Mouse (Mus musculus) natural killer cell, adult 2 months (primary cell): ENCODE results near the gene Asnsd1.
"Not testable (repeated sequence)": the region's sequence is repeated elsewhere in the genome, so short reads cannot be mapped to it uniquely, and the experiment has no call there.

ENCODE experiments used
- DNase-seq, 2 experiments: peaks; one replicate each; pipeline ENCODE4 v3.0.0; 2022; ENCODE audit warnings: low spot score in 2 of 2

The Asnsd1 gene

GRCm38 (mm10) chr1:53352327-53353261, at the start of gene Asnsd1, which contains the start of the genes Asdurf and Gm28551:
Asnsd1 (minus strand) TSS chr1:53352752.
Asdurf (minus strand) TSS chr1:53352619.
Gm28551 (minus strand) TSS chr1:53352667.
- peak; percentile 99 for DNase-seq

- DNase-seq: not testable (repeated sequence)
Observed at GRCm38 (mm10) chr1:53393936-53394760, 41.6 kb upstream of the Asnsd1 start.

GRCm38 (mm10) chr1:53388762-53389161, 36.2 kb upstream of the Asnsd1 start:
- DNase-seq: no peak

DNA sequence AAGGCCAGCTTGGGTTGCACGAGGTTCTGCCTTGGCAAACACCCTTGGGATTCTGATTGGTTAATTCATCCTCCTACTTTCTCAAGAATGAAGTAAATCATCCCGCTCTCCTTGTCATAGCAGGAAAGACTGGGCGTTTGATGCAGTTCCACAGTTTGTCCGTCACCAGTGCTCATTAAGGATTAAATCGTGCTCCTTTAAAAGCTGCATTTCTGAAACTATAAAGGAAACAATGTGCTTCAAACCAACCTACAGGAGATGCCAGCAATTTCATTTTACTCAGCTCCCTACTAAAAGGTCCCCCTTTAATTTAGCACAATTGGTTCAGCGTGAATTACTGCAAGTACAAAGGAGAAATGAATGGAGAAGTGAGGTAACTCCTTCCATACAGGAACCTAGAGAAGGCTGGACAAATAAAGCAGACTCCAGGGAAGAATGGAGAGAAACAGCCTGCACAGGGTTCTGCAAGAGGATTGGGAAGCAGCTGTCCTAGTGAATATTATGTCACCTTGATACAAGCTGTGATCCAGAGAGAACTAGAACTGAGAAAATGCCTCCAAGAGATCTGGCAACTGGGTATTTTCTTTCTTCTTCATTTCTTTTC, 31.6 kb upstream of the Asnsd1 start:
- DNase-seq: no peak

DNA sequence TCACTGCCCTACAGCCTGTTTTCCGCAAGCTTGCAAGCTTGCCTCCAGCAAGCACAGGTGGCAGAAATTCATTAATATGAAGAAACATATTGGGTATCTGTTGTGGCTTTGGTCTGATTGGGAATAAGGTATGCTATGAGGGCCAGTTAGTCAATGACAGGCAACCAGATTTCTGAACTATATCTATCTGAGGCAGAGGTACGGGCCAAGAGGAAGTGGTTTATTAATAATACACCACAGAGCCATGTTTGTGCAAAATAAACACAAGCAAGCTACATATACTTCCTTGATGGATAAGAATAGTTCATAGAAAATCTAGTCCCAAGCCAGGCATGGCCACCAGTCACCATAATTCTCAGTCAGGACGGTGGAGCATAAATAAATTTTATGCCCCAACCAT, 25.2 kb upstream of the Asnsd1 start:
- no peak for DNase-seq

GRCm38 (mm10) chr1:53375965-53376364, 23.4 kb upstream of the Asnsd1 start:
- DNase-seq: not testable (repeated sequence)

DNA sequence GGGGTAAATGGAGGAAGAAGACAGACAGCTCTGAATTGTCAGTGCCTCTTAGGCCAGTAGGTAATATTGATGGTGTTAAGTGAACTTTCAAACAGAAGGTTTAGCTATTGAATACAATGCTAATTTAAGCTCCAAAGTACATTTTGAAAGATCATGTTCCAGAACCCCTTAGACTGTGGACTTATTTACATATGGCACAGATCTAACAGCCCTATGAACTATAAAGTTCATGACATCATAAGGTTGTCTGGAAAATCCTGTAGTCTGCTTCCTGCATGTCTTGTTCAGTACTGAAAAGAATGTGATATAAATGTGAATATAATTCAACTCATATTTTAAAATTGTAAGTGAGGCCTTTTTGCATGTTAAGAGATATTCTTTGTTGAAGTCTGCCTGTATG, 6.4 kb upstream of the Asnsd1 start:
- DNase-seq: no peak

- no peak for DNase-seq
Observed at GRCm38 (mm10) chr1:53341071-53341470, 11.5 kb downstream of the Asnsd1 start.

- DNase-seq: not testable (repeated sequence)
Observed at GRCm38 (mm10) chr1:53337403-53337802, 15.1 kb downstream of the Asnsd1 start.

GRCm38 (mm10) chr1:53335465-53335864, 17.1 kb downstream of the Asnsd1 start:
- DNase-seq: no peak

- not testable (repeated sequence) for DNase-seq
Observed at GRCm38 (mm10) chr1:53333527-53333926, 19.0 kb downstream of the Asnsd1 start.

DNA sequence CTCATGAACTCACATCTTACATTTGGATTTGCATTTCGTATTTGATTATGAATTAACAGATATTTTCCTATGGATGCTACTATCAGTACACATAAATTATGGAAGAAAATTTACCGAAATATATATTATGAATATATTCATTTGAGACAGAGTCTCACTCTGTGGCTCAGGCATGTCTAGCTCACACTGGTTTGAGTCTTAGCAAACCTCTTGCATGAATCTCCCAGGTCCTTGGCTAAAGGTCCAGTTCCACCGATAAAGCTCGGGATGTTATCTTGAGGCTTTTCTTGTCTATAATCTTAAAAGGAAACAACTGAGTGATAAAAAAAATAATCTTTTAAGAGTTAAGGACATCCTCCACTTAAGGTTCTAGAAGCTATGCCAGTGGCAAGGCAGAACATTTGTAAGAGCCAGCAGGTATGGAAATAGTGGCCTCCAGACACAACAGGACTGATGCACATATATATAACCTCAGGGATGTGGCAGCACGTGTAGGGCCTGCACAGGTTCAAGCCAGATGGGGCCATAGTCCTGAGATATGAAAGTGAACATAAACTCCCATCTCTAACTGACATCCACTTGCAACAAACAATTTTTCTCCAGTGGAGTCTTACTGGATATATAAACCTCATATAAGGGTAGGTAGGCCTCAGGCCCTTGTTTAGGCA, 27.6 kb downstream of the Asnsd1 start:
- no peak for DNase-seq

GRCm38 (mm10) chr1:53324277-53324676, 28.3 kb downstream of the Asnsd1 start:
- DNase-seq: no peak

GRCm38 (mm10) chr1:53323254-53323653, 29.3 kb downstream of the Asnsd1 start:
- no peak for DNase-seq

GRCm38 (mm10) chr1:53321662-53322344, 30.7 kb downstream of the Asnsd1 start:
- no peak for DNase-seq

GRCm38 (mm10) chr1:53312989-53313967, 39.3 kb downstream of the Asnsd1 start, which contains the start of gene Osgepl1:
Osgepl1 (plus strand) TSS chr1:53313624.
- DNase-seq: peak; percentile 68 to 73

GRCm38 (mm10) chr1:53300506-53300905, 52.0 kb downstream of the Asnsd1 start:
- DNase-seq: no peak

- peak; percentile 88 to 89 for DNase-seq
Observed at GRCm38 (mm10) chr1:53296581-53297383, 55.8 kb downstream of the Asnsd1 start, which contains the start of the genes Pms1, Ormdl1 and Gm28778. Pms1 (minus strand) TSS chr1:53297018. Ormdl1 (plus strand) TSS chr1:53297095. Gm28778 (plus strand) TSS chr1:53297111.
